28 mouse cellular contexts compared by ENCODE assay signal in genomic region chr1:189153150-189153549, GRCm38 (mm10).
"Had no signal": no experiment of that assay in that cellular context is flagged by ENCODE, and none has a peak within 500 bp of the region (broad histone marks: within the 10 kb centered on the region; RNA-seq: fewer than 3 reads in every experiment).

No protein-coding gene starts in this region.

- H3K9ac ChIP-seq: embryonic facial prominence, embryonic 12.5 days; embryonic facial prominence, embryonic 13.5 days; embryonic facial prominence, embryonic 15.5 days; forebrain, embryonic 12.5 days; forebrain, embryonic 13.5 days; forebrain, embryonic 15.5 days; forebrain, postnatal 0 days had no signal

- H3K4me3 ChIP-seq: embryonic facial prominence, embryonic 10.5 days; embryonic facial prominence, embryonic 12.5 days; embryonic facial prominence, embryonic 13.5 days; embryonic facial prominence, embryonic 15.5 days; erythroblast, embryonic 14.5 days; forebrain, embryonic 10.5 days; forebrain, embryonic 12.5 days; forebrain, embryonic 13.5 days; forebrain, embryonic 15.5 days; gastrocnemius, adult 2 months; heart, adult 2 months had no signal

- H3K27me3 ChIP-seq: embryonic facial prominence, embryonic 12.5 days; embryonic facial prominence, embryonic 13.5 days; embryonic facial prominence, embryonic 15.5 days; forebrain, embryonic 12.5 days; forebrain, embryonic 13.5 days; forebrain, embryonic 15.5 days had no signal

- H3K27ac ChIP-seq: embryonic facial prominence, embryonic 10.5 days; embryonic facial prominence, embryonic 12.5 days; embryonic facial prominence, embryonic 13.5 days; embryonic facial prominence, embryonic 15.5 days; forebrain, embryonic 10.5 days; forebrain, embryonic 12.5 days; forebrain, embryonic 13.5 days; forebrain, embryonic 15.5 days; gastrocnemius, adult 2 months; heart, adult 2 months had no signal

- H3K4me1 ChIP-seq: embryonic facial prominence, embryonic 10.5 days; embryonic facial prominence, embryonic 12.5 days; embryonic facial prominence, embryonic 13.5 days; embryonic facial prominence, embryonic 15.5 days; forebrain, embryonic 10.5 days; forebrain, embryonic 12.5 days; forebrain, embryonic 13.5 days; forebrain, embryonic 15.5 days had no signal

- H3K36me3 ChIP-seq: embryonic facial prominence, embryonic 10.5 days; embryonic facial prominence, embryonic 12.5 days; embryonic facial prominence, embryonic 13.5 days; embryonic facial prominence, embryonic 15.5 days; forebrain, embryonic 10.5 days; forebrain, embryonic 12.5 days; forebrain, embryonic 15.5 days had no signal

- ATAC-seq: forebrain, embryonic 13.5 days; forebrain, embryonic 14.5 days; forebrain, embryonic 15.5 days; forebrain, embryonic 16.5 days; forebrain, postnatal 0 days had no signal

- DNase-seq: cerebellum, adult 2 months; cerebellum, adult 8-10 months; cerebellum, adult 9-10 months; cerebellum, adult 9-11 months; cerebellum, postnatal 10 days; cerebellum, postnatal 14 days; cerebellum, postnatal 25 days; cerebellum, postnatal 36 days; embryo, embryonic 11 days; forebrain, postnatal 0 days; gastrocnemius, adult 2 months; gastrocnemius, postnatal 10 days; gastrocnemius, postnatal 14 days; gastrocnemius, postnatal 25 days; gastrocnemius, postnatal 36 days; heart, adult 18-20 months; heart, adult 2 months had no signal

- H3K9me3 ChIP-seq: embryonic facial prominence, embryonic 10.5 days; embryonic facial prominence, embryonic 12.5 days; embryonic facial prominence, embryonic 13.5 days; embryonic facial prominence, embryonic 15.5 days; forebrain, embryonic 10.5 days; forebrain, embryonic 12.5 days; forebrain, embryonic 13.5 days; forebrain, embryonic 15.5 days had no signal

- H3K4me2 ChIP-seq: embryonic facial prominence, embryonic 12.5 days; embryonic facial prominence, embryonic 13.5 days; embryonic facial prominence, embryonic 15.5 days; forebrain, embryonic 12.5 days; forebrain, embryonic 13.5 days; forebrain, embryonic 15.5 days had no signal
